Mouse (Mus musculus) brain, embryonic 14.5 days (tissue): ENCODE measurements around the gene Lmnb2. TPM values are rescaled to one million over a fixed set of nuclear protein-coding genes. Genes with fewer than 3 reads are reported as not detected.
A peak's percentile ranks its signal among the peaks of the same experiment; 100 is the strongest.

Experiments
- DNase-seq: peaks from one replicate; pipeline ENCODE4 v3.0.0-alpha.2; 2011; ENCODE audit warnings: low read depth
- CTCF ChIP-seq: fragments of 200-500 bp; IDR thresholded peaks from 2 replicates; pipeline ENCODE4 v1.5.1; 2012; ENCODE audit warnings: inconsistent platforms, mild to moderate bottlenecking, moderate library complexity, borderline replicate concordance; ENCODE audit not compliant: insufficient read depth, insufficient read length; ENCODE audit errors: extremely low read depth
- POLR2A ChIP-seq: fragments of 200-500 bp; IDR thresholded peaks from 2 replicates; pipeline ENCODE4 v1.6.1; 2012; ENCODE audit warnings: mild to moderate bottlenecking, inconsistent platforms, borderline replicate concordance; ENCODE audit not compliant: poor library complexity, insufficient read depth, insufficient read length, severe bottlenecking; ENCODE audit errors: extremely low read depth
- polyA plus RNA-seq: library from polyadenylated mRNA; depleted of rRNA; stranded (reverse); fragments of >200 nt; gene quantifications from 2 replicates; pipeline ENCODE4 v1.2.3, GENCODE M21; 2012

Lmnb2 gene
- polyA plus RNA-seq, 1 experiment: 58.8 TPM

DNA sequence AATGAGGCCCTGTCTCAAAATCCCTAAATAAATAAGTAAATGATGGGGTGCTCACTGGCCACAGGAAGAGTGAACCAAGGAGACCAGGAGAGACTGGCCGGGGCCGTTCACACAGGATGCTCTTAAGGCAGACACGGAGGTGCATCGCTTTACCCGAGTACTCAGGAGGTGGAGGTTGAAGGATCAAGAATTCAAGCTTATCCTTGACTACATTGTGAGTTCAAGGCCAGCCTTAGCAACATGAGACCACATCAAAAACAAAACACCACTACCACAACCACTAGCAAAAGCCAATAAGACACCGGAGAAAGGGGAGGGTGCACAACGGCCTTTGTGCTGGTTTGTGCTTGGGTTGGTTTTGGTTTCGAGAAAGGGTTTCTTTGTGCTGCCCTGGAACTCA is 38.3 kb upstream of the Lmnb2 start:
- DNase-seq: no peak
- TF ChIP-seq POLR2A (no peak), CTCF (no peak)

DNA sequence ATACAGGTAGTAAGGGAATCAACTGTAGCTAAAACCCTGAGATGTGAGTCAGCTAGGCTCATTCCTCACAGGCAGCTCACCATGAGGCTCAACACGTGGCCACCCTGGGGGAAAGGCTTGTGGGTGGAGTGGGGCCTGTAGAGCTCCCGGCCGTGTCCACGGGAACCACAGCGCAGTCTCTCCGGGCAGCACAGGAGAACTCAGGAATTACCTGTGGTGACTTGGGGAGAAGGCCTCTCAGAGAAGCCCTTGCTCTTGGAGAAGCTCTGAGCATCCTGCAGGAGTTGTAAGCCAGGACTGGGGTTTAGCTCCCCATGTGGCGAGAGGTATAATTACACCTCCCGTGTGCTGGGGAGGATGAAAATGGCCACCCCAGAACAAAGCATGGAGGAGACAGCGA is 37.5 kb upstream of the Lmnb2 start:
- TF ChIP-seq CTCF (peak; percentile 85), POLR2A (no peak)

DNA sequence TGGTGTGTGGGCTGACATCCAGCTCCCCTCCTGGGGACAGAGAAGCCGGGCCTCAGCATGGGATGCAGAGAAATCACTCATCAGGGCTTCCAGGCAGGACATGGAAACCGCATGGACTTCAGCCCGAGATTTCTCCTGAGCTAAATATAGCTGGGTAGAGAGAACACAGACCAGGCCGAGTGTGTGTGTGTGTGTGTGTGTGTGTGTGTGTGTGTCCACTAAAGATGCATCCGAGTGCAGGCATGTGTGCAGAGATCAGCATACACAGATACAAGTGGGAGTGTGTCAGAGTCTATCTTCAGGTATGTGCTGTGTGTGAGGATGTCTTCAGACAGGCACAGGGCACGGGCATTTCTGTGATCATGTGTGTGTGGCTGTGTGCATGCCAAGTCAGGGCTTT is 36.8 kb upstream of the Lmnb2 start:
- no peak for TF ChIP-seq CTCF
- no peak for TF ChIP-seq POLR2A
- no peak for DNase-seq

More for the DNA sequence above, 37.5 kb upstream of the Lmnb2 start:
- DNase-seq: peak; percentile 77

DNA sequence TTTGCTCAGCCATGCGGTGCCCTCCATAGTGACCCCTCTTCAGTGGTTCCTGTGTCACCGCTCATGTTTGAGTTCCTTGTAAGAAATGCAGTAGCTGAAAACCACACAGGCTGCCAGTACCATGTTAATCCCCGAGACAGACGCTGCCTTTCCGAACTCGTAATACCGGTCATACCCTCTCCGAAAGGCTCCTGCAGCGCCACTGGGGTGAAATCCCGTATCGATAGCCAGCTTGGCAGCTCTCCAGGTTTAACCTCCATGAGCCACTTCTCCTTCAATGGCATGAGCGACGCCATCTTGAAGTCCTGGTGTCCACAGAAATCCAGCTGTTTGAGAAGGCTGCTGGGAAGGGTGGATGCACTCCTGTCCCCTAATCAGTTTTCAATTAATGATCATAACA is 36.4 kb upstream of the Lmnb2 start:
- DNase-seq: peak; percentile 15
- no peak for TF ChIP-seq CTCF
- TF ChIP-seq POLR2A: no peak

DNA sequence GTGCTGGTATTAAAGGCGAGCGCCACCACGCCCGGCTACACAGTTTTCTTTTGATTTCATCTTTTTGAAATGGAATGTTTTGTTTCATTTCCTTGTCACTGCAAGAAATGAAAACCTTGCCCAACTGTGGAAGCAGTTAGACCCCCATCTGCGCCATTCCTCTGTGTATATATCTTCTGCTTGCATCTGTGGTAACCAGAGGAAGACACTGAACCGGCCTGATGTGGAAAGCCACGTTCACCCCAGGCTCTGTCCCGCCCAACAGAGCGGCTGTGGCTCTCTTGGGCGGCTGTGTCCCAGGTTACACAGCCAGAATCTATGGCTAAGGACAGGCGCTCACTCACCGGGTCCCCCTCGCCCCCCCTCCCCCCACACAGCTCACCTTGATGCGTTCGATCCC is 34.4 kb upstream of the Lmnb2 start:
- TF ChIP-seq POLR2A: no peak
- no peak for TF ChIP-seq CTCF
- DNase-seq: no peak

DNA sequence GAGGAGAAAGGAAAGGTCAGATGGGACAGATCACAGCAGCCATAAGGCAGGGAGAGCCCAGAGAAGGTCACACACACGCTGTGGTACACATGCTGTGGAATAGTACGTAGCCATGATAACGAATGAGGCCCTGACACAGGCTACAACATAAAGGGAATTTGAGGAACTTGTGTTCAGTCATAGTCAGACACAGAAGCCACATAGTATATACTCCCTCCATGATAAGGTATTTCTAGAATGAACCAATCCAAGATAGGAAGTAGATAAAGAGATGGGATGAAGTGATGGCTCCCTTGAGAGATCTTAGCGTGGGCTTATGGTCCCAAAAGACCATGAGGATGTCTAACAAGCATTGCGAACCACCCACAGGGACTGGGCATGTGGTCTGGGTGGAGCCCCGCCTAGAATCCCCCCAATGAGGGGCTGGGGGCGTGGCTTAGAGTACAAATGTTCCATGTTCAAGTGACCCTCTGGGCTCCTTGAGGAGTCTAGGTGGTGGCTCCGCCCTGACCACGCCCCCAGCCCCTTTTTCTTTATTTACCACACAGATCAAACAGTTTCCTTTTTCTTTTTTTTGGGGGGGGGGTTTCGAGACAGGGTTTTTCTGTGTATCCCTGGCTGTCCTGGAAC is 33.8 kb upstream of the Lmnb2 start:
- no peak for TF ChIP-seq POLR2A
- TF ChIP-seq CTCF: no peak
- no peak for DNase-seq

DNA sequence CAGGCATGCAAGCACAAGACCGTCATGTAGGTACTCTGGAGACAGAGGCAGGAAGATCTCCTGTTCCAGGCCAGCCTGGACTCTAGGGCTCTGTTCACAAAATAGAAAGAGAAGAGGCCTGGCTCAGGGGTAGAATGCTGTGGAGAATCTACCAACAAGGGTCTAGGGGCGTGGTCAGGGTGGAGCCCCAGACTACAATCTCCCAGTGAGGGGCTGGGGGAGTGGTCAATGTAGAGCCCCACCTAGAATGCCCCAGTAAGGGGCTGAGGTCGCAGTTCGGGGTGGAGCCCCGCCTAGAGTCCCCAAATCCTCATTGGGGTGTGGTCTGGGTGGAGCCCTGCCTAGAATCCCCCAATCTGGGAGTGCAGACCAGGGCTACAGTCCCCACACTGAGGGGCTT is 32.3 kb upstream of the Lmnb2 start:
- DNase-seq: no peak
- TF ChIP-seq CTCF (no peak), POLR2A (no peak)

DNA sequence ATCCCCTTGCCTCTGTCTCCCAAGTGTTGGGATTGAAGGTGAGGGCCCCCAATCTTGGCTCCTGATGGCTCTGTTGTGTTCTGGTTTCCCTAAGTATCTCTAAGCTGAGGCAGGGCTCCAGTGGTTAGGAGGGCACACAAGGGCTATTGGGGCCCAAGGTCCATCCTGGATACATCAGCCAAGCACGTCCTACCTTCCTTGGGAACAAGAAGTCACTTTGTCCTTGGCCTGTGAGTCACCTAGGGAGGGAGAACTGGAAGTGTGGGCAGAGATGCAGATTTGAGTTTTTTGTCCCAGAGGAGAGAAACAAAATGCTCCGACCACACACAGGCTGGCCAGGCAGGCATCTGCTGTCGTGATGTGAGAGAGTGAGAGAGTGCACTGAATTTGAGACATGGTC is 31.0 kb upstream of the Lmnb2 start:
- TF ChIP-seq CTCF (no peak), POLR2A (no peak)
- no peak for DNase-seq

DNA sequence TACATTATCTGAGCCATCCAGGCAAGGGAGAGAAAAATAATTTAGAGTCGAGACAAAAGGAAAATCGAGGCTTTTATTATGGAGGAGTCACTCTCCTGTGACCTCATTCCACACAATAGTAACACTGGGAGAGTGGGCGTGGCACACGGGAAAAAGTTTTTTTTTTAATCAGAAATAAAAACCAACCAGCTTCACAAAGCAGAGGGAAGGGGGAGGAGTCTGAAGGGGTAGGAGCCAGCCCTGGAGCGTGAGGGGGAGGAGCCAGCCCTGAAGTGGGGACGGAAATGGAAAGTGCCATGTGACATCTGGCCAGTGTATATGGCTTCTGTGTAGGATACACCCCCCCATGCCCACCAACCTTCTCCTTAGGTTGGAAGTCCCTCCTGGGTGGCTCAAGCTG is 30.5 kb upstream of the Lmnb2 start:
- DNase-seq: peak; percentile 23
- TF ChIP-seq POLR2A (no peak), CTCF (no peak)

DNA sequence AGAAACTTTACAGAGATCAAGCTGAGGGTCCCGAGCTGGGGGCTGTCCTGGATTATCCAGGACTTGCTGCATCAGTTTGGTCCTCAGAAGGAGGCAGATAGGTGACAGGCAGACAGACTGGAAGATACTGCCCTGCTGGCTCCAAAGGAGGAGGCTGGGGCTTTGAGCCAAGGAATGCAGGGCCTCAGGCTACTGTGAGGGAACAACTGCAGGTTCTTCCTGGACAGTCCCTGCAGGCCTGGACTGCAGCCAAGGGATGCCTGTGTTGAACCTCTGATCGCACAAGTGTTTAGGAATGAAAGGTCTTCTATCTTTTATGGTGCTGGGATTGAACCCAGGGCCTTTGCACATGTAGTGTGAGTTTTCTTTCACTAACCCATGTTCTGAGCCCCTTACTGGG is 29.8 kb upstream of the Lmnb2 start:
- DNase-seq: peak; percentile 43
- no peak for TF ChIP-seq CTCF
- TF ChIP-seq POLR2A: no peak

DNA sequence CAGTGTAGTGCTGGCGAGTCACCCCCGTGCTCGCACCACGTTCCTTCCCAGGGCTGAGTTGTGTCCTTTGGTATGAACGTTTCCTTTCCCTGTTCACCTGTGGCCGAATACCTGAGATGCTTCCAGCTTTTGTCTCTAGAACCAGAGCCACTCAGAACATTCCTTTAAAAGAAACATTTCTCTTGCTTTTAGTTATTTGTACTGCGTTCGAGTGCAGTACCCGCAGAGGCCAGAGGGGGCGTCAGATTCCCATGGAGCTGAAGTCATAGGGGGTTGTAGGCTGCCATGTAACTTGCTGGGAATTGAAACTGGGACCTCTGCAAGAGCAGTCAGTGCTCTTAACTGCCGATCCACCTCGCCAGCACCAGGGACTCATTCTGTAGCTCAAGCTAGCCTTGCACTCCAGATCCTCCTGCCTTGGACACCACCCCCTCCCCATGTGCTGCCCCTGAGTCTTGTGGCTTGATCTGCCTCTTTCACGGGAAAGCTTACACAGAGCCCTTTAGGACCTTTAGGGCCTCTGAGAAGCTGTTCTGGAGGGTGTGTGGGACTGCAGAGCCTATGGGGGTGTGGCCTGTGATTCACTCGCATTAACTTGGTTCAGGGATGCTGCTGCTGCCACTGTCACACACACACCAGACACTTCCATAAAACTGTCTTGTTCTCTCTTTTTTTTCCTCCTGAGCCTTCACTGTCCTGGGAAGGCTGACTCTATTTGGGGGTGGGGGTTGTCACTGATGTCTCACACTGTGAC is 28.8 kb upstream of the Lmnb2 start:
- no peak for DNase-seq
- no peak for TF ChIP-seq POLR2A
- TF ChIP-seq CTCF: peak; percentile 53; the same call in 1 of the 2 replicates

DNA sequence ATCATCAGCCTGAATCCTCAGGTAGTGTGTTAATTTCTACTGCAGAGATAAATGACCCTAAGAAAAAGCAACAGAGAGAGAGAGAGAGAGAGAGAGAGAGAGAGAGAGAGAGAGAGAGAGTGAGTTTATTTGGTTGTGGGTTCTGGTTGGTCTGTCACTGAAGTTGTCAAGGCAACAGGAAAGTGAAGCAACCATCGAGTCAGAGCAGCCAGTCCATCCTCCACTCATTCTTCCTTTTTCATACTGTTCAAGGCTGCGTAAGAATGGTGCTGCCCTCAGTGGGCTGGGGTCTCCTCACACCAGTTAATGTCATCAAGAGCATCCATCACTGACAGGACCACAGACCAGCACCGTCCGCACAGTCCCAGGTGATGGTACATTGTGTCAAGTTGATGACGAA is 26.2 kb upstream of the Lmnb2 start:
- no peak for TF ChIP-seq POLR2A
- TF ChIP-seq CTCF: no peak
- no peak for DNase-seq

DNA sequence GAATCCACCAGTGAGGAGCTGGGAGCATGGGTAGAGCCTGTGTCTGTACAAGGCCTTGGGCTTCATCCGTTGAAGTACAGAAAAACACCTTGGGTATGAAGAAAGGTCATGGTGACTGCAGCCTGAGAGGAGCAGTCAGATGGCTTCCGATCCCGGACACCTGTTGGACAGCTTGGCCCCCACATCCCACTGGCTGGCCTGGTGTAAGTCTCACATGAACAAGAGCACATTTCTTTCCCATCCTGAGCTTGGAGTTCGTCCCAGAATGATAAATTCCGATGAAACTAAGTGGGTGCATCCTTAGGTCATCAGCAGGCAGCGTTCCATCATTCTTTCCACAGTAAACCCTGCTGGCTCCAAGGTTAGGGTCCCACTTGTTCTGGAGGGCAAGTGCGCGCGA is 25.7 kb upstream of the Lmnb2 start:
- TF ChIP-seq POLR2A (no peak), CTCF (no peak)
- DNase-seq: no peak

DNA sequence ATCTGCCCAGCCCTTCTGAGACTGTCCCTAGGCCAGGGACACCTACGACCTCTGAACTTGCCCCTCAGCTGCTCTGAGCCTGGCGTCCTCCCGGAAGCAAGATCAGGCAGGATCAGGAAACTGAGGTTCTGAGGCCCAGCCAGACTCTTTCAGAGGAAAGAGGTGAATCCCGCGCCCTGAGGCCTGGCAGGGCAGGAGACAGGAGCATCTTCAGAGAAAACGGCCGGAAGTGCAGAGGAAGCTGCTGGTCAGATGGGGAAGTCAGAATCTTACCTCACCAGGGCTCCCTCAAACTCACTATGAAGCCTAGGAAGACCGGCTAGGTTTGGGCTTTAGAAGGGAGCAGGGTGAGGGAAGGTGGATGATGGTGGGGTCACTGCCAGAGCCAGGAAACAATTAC is 24.9 kb upstream of the Lmnb2 start:
- no peak for DNase-seq
- no peak for TF ChIP-seq CTCF
- no peak for TF ChIP-seq POLR2A
